Mouse (Mus musculus): ENCODE data around the gene Tut1. TPM values are rescaled to one million over a fixed set of nuclear protein-coding genes. Genes with fewer than 3 reads are reported as not detected.

Tut1 gene
- polyA plus RNA-seq, 1 experiment: 19.1 TPM

DNA sequence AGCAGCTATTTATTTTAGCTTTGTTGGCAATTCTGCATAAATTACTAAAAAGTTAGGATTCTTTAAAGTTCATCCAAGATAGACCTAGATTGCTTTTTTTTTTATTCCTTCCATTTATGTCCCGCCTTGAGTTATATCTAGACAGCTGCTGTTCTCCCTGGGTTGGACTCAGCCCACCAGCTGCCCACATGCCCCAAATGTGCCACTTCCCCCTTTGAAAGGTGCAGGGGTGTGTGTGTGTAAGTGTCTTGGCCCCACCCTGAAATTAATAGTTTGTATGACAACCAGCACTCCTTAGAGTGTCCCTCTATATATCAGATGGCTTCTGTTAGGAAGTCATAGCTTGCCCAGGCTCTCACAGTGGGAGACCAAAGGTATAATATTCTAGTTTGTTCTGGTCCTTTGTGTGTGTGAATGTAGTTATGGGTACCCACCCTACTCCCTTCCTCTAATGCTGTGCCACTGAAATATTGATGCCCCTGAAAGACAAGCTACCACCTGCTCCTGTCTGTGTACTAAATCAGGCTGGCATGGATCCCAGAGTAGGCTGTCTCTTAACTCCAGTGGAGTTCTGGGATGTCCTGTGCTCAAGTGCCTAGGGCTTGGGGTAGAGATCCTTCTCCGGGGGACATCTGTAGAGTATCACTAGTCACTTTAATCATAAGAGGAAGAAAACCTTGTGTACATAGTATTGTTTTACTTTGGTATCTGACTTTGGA is 28.0 kb downstream of the Tut1 start:
- no peak overlapping the region; the same call in 1 of the 2 replicates for H3K27ac ChIP-seq (ENCODE audit: control insufficient read depth, insufficient read depth, low read depth, low read length, poor library complexity)
- 51% methylated on average over 2 of the region's 2 CpGs for WGBS
- H3K4me1 ChIP-seq (ENCODE audit: control insufficient read depth, insufficient read depth, low read length): peaks cover 3% of the 10 kb centered on the region
- TF ChIP-seq CTCF (IDR thresholded peaks at IDR 0.05; ENCODE audit: control insufficient read depth, insufficient read depth, low read length) (no peak), POLR2A (IDR thresholded peaks at IDR 0.05; ENCODE audit: borderline replicate concordance, control insufficient read depth, low read depth, low read length) (no peak)
- H3K4me3 ChIP-seq (replicated peaks; ENCODE audit: control insufficient read depth, low read depth, low read length): no peak overlapping the region

DNA sequence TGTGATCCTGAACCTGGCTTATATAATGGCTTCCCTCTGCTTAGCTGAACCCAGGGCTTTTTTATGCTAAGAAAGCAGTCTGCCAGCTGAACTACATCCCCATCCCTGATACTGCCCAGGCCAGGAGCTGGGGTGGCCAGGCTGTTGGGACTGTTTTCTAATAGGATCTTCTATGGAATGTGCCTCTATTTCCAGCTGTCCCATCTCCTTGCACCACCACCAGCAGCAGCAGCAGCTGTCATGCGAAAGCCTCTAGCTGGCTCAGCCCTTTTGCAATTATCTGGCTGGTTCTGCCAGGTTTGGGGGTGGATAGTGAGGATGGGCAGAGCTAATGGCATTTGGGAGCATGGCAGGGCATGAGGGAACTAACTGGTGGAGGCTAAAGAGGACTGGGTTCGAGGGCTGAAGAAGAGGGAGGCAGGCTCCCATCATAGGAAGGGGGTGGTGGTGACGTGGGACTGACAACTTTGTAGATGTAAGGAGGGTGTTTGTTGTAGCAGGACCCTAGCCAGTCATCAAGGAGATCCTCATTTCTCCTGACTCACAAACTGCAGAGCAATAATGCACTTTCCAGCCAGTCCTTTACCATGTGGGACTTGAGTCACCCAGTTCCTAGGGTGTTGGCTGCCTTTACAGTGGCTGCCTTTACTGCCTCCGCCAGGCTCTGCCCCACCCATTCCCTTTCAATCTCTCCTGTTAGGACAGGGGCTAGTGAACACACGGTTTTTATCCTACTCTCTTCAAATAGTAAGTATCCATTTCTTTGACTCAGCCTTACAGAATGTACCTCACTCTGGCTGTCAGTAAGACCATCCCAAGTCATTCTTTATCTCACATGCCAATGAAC is 28.9 kb downstream of the Tut1 start:
- WGBS: 57% methylated on average over 5 of the region's 5 CpGs
- Histone ChIP-seq H3K27ac (ENCODE audit: control insufficient read depth, insufficient read depth, low read depth, low read length, poor library complexity) (peak overlapping the region; percentile 67), H3K4me1 (ENCODE audit: control insufficient read depth, insufficient read depth, low read length) (peaks cover 3% of the 10 kb centered on the region), H3K4me3 (replicated peaks; ENCODE audit: control insufficient read depth, low read depth, low read length) (no peak overlapping the region)
- TF ChIP-seq CTCF (IDR thresholded peaks at IDR 0.05; ENCODE audit: control insufficient read depth, insufficient read depth, low read length): no peak
- TF ChIP-seq POLR2A (IDR thresholded peaks at IDR 0.05; ENCODE audit: borderline replicate concordance, control insufficient read depth, low read depth, low read length): no peak

DNA sequence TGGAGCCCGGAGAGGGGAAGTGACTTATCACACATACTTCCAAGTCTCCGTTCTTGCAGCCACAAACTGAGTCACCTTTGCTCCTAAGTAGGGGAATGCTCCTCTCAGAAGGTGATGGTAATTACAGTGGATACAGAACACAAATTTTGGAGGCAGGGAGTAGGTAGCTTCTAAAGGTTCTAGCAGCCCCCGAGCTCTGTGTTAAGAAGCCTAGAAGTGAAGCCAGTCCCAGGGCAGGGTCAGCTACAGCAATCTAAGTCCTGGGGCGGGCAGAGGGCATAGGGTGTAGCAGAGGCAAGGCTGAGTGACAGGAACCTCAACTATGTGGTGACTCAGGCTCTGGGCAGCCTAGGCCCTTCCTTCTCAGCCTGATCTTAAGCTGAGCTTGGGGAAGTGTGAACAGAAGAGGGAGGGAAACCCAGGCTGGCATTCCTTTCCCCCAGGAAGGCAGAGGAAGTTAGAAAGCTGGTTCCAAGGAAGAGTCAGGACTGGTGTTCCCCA is 29.6 kb downstream of the Tut1 start:
- Histone ChIP-seq H3K4me1 (ENCODE audit: control insufficient read depth, insufficient read depth, low read length) (peaks cover 3% of the 10 kb centered on the region), H3K4me3 (replicated peaks; ENCODE audit: control insufficient read depth, low read depth, low read length) (no peak overlapping the region), H3K27ac (ENCODE audit: control insufficient read depth, insufficient read depth, low read depth, low read length, poor library complexity) (peak overlapping the region; percentile 67)
- 20% methylated on average over 4 of the region's 4 CpGs for WGBS
- no peak for TF ChIP-seq CTCF (IDR thresholded peaks at IDR 0.05; ENCODE audit: control insufficient read depth, insufficient read depth, low read length)
- no peak for TF ChIP-seq POLR2A (IDR thresholded peaks at IDR 0.05; ENCODE audit: borderline replicate concordance, control insufficient read depth, low read depth, low read length)

DNA sequence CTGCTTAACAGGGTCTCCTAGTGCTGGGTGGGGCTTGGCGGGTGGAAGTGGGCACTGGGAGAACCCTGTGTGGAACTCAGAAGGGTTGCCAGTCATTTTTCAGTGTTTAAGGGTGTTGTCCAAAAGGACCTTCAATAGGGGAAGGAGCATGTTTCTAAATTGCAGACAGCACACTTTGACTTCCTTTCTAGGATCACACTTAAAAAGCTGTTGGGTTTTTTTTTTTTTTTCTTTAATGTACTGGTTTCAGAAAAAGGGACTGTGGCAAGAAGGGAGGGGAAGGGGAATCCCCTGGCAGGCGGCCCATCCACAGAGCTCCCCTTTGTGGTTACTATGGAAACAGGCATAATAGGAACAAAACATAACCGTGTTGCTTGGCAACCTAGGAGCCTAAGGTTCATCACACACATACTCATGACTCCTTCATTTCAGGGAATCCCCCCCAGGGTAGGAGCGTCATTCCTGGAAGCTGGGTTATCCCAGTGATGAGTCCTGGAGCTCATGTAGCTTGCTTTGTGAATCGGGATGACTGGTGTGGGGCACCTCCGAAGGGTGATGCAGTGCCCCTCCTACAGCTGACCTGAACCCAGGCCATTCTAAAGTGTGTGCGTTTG is 30.7 kb downstream of the Tut1 start:
- WGBS: 13% methylated on average over 7 of the region's 7 CpGs
- TF ChIP-seq POLR2A (IDR thresholded peaks at IDR 0.05; ENCODE audit: borderline replicate concordance, control insufficient read depth, low read depth, low read length) (no peak), CTCF (IDR thresholded peaks at IDR 0.05; ENCODE audit: control insufficient read depth, insufficient read depth, low read length) (no peak)
- Histone ChIP-seq H3K4me1 (ENCODE audit: control insufficient read depth, insufficient read depth, low read length) (peaks cover 3% of the 10 kb centered on the region), H3K4me3 (replicated peaks; ENCODE audit: control insufficient read depth, low read depth, low read length) (no peak overlapping the region), H3K27ac (ENCODE audit: control insufficient read depth, insufficient read depth, low read depth, low read length, poor library complexity) (peak overlapping the region; percentile 53)

DNA sequence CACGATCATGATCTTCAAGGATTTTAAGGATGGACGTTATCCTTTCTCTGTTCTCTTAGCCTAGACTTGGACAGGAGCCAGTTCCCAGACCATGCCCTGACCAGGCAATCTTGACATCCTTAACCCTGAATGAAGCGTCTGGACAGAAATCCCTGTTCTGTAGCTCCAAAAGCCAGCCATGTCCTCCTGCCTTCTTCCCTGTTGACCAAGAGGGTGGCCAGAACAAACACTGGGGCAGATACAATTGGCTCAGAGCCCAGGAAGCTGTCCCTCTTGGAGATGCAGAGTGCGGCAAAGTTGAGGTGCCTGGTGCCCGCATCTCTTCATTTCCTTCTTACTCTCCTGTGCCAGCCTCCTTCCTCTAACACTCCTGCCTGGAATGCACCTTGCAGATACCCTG is 32.2 kb downstream of the Tut1 start:
- no peak for TF ChIP-seq CTCF (IDR thresholded peaks at IDR 0.05; ENCODE audit: control insufficient read depth, insufficient read depth, low read length)
- no peak for TF ChIP-seq POLR2A (IDR thresholded peaks at IDR 0.05; ENCODE audit: borderline replicate concordance, control insufficient read depth, low read depth, low read length)
- peaks cover 2% of the 10 kb centered on the region for H3K4me1 ChIP-seq (ENCODE audit: control insufficient read depth, insufficient read depth, low read length)
- H3K4me3 ChIP-seq (replicated peaks; ENCODE audit: control insufficient read depth, low read depth, low read length): no peak overlapping the region
- WGBS: 85% methylated on average over 5 of the region's 5 CpGs
- no peak overlapping the region for H3K27ac ChIP-seq (ENCODE audit: control insufficient read depth, insufficient read depth, low read depth, low read length, poor library complexity)

DNA sequence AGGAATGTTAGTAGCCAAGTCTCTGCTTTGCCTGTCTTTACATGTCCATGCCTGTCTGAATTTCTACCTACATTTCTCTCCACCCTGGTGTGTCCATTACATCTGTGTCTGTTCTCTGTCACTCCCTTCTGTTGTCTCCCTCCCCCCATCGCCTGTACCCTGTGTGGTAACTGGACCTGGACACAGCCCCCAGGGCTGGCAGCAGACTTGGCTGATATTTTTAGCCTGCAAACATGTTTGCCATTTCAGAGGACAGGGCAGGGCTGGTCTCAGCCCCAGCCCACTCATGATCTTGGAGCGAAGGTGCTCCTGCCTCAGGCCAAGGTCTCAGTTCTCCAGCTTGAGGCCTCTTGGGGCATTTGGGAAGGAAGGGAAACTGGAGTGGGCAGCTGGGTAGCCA is 34.2 kb downstream of the Tut1 start:
- Histone ChIP-seq H3K27ac (ENCODE audit: control insufficient read depth, insufficient read depth, low read depth, low read length, poor library complexity) (no peak overlapping the region), H3K4me3 (replicated peaks; ENCODE audit: control insufficient read depth, low read depth, low read length) (no peak overlapping the region), H3K4me1 (ENCODE audit: control insufficient read depth, insufficient read depth, low read length) (no peaks in the 10 kb centered on the region; the same call in none of the 2 replicates)
- 79% methylated on average over 2 of the region's 2 CpGs for WGBS
- TF ChIP-seq CTCF (IDR thresholded peaks at IDR 0.05; ENCODE audit: control insufficient read depth, insufficient read depth, low read length) (no peak), POLR2A (IDR thresholded peaks at IDR 0.05; ENCODE audit: borderline replicate concordance, control insufficient read depth, low read depth, low read length) (no peak)

DNA sequence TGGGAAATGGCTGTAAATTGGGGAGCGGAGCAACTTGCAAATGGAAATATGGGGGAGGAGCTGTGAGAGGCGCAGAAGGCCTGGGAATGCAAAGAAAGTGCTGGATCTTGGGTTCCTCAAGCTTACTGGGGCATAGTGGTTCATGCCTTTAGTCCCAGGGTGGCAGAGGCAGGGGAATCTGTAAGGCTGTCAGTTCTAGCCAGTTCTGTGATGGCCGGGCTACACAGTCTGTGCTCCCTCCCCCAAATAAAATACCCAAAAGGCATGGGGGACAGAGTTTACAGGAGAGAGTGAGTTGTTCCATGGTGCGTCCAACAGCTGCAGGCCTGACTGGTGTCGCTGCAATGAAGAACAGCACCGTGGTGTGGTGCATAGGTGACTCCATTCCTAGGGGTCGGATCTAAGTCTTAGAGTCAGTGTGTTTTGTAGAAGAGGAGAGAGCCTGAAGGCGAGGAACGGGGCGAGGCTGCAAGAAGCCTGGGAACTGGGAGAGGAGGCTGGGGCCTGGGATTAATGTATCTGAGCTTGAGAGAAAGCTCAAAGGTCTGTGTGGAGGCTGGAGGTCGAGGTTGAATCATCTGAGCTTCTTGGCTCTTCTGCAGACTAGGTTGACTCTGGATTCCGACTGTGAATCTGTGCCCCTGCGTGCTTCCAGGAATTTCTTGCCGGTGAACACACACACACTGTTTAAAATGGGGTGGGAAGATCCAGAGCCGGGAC is 34.9 kb downstream of the Tut1 start:
- WGBS: 71% methylated on average over 15 of the region's 15 CpGs
- TF ChIP-seq POLR2A (IDR thresholded peaks at IDR 0.05; ENCODE audit: borderline replicate concordance, control insufficient read depth, low read depth, low read length) (no peak), CTCF (IDR thresholded peaks at IDR 0.05; ENCODE audit: control insufficient read depth, insufficient read depth, low read length) (no peak)
- peak overlapping the region; percentile 4 for H3K4me3 ChIP-seq (replicated peaks; ENCODE audit: control insufficient read depth, low read depth, low read length)
- no peak overlapping the region for H3K27ac ChIP-seq (ENCODE audit: control insufficient read depth, insufficient read depth, low read depth, low read length, poor library complexity)
- peaks cover 1% of the 10 kb centered on the region for H3K4me1 ChIP-seq (ENCODE audit: control insufficient read depth, insufficient read depth, low read length)
